Mouse (Mus musculus): Measurements from ENCODE around the gene Cfap161. TPM values are rescaled to one million over a fixed set of nuclear protein-coding genes. Genes with fewer than 3 reads are reported as not detected.

Gene Cfap161
- polyA plus RNA-seq, 1 experiment from 2014 or later, result not detected

- ATAC-seq (no peak), DNase-seq (ENCODE audit: low read depth, low spot score) (no peak)
- TF ChIP-seq CTCF (IDR thresholded peaks at IDR 0.05), result no peak
- ChIA-PET POLR2A (interaction anchor here (0.7 kb wide), 1 partner anchor 9 kb away, joined by 3 read pairs; no protein-coding TSS in a partner anchor), CTCF (interaction anchor here (1.0 to 2.3 kb wide), 2 partner anchors 15 to 25 kb away, joined by 3 to 9 read pairs; no protein-coding TSS in a partner anchor)
- H3K27me3 ChIP-seq, result peaks cover 4% of the 10 kb centered on the region
- in situ Hi-C loops (cut with MboI; ENCODE audit: low pct_unique_long_range_greater_than_20kb), result no loop called here
Measured at GRCm38 (mm10) chr7:83803777-83804176, 9.1 kb upstream of the Cfap161 start.

- in situ Hi-C loops (cut with MboI; ENCODE audit: low pct_unique_long_range_greater_than_20kb), result no loop called here
- ATAC-seq (no peak), DNase-seq (ENCODE audit: low read depth, low spot score) (no peak)
- ChIA-PET CTCF (interaction anchor here (0.7 to 2.3 kb wide), 11 partner anchors 10 to 234 kb away, joined by 3 to 9 read pairs (median 3); no protein-coding TSS in a partner anchor), POLR2A (no interaction called here)
- TF ChIP-seq CTCF (IDR thresholded peaks at IDR 0.05), result peak; percentile 73
- H3K27me3 ChIP-seq, result peaks cover 6% of the 10 kb centered on the region
Measured at GRCm38 (mm10) chr7:83802509-83802908, 7.8 kb upstream of the Cfap161 start.

DNA sequence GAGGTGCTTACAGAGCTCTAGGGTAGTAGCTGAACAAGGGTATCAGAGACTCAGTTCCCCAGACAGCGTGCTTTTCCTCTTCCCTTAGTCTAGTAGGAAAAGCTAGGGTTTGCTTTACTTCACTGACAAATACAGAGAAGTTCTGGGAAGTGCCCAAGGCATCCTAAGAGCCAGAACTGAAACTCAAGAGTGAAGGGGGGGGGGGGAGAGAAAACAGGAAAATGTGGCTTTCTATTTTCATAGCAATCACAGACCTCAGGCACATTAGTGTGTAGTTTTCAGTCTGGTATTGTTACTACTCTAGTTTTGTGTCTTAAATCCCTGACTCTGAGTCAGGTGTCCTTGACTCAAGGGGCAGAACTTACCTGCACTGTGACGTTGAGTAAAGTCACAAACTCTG is 7.3 kb upstream of the Cfap161 start:
- in situ Hi-C loops (cut with MboI; ENCODE audit: low pct_unique_long_range_greater_than_20kb), result no loop called here
- DNase-seq (ENCODE audit: low read depth, low spot score) (no peak), ATAC-seq (no peak)
- POLR2A ChIA-PET, result no interaction called here
- CTCF ChIA-PET, result interaction anchor here (0.8 to 2.3 kb wide), 10 partner anchors 9 to 233 kb away, joined by 3 to 9 read pairs (median 4); no protein-coding TSS in a partner anchor
- TF ChIP-seq CTCF (IDR thresholded peaks at IDR 0.05), result no peak
- H3K27me3 ChIP-seq, result peaks cover 6% of the 10 kb centered on the region

DNA sequence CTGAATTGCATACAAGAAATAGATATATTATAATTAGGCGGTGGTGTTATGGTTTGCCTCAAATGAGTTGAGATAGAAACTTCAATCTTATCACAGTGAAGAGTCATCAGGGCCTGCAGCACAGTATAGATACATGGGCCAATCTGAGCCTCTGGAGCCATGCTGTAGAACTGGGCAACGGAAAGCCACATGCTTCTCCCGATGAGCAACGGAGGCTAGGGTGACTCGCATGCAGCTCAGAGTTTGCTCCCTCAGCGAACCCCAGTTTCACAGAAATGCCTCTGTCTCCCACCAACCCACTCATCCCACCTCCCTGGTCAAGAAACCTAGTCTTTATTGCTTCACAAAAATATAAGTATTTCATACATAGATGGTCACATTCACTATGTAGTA is 6.8 kb upstream of the Cfap161 start:
- ChIA-PET POLR2A (no interaction called here), CTCF (interaction anchor here (0.9 to 2.0 kb wide), 5 partner anchors 9 to 28 kb away, joined by 3 to 5 read pairs (median 5); no protein-coding TSS in a partner anchor)
- no peak for DNase-seq (ENCODE audit: low read depth, low spot score)
- in situ Hi-C loops (cut with MboI; ENCODE audit: low pct_unique_long_range_greater_than_20kb), result no loop called here
- peaks cover 6% of the 10 kb centered on the region for H3K27me3 ChIP-seq
- TF ChIP-seq CTCF (IDR thresholded peaks at IDR 0.05), result no peak
- ATAC-seq, result no peak

- no peak for DNase-seq (ENCODE audit: low read depth, low spot score)
- in situ Hi-C loops (cut with MboI; ENCODE audit: low pct_unique_long_range_greater_than_20kb), result no loop called here
- ChIA-PET CTCF (interaction anchor here (1.3 to 2.0 kb wide), 4 partner anchors 11 to 232 kb away, joined by 3 to 5 read pairs (median 4); no protein-coding TSS in a partner anchor), POLR2A (interaction anchor here (0.6 kb wide), 1 partner anchor 38 kb away, joined by 4 read pairs; no protein-coding TSS in a partner anchor)
- peaks cover 6% of the 10 kb centered on the region for H3K27me3 ChIP-seq
- no peak for TF ChIP-seq CTCF (IDR thresholded peaks at IDR 0.05)
- no peak for ATAC-seq
Measured at GRCm38 (mm10) chr7:83800561-83801482, 6.1 kb upstream of the Cfap161 start.

GRCm38 (mm10) chr7:83800071-83800470 is 5.4 kb upstream of the Cfap161 start:
- ChIA-PET CTCF (interaction anchor here (0.9 to 1.5 kb wide), 3 partner anchors 13 to 231 kb away, joined by 3 to 4 read pairs (median 3); no protein-coding TSS in a partner anchor), POLR2A (interaction anchor here (0.6 kb wide), 1 partner anchor 37 kb away, joined by 4 read pairs; no protein-coding TSS in a partner anchor)
- TF ChIP-seq CTCF (IDR thresholded peaks at IDR 0.05), result no peak
- ATAC-seq (no peak), DNase-seq (ENCODE audit: low read depth, low spot score) (no peak)
- in situ Hi-C loops (cut with MboI; ENCODE audit: low pct_unique_long_range_greater_than_20kb), result no loop called here
- peaks cover 4% of the 10 kb centered on the region for H3K27me3 ChIP-seq

DNA sequence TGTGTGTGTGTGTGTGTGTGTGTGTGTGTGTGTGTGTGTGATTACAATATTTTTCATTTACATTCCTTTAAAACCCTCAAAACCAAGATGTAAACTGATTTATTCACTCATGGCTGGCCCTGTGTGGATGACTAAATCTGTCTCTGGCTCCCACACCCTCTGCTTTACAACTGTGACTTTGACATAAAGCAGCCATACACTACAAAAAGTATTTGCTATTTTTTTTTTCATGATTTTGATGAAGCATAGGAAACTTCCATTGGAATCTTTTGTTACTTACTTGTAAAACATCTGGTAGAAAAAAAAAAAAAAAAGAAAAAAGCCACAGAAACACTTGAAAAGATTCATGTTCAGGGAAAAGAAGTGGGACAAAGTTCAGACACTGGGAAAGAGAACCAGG is 3.3 kb upstream of the Cfap161 start:
- POLR2A ChIA-PET, result no interaction called here
- TF ChIP-seq CTCF (IDR thresholded peaks at IDR 0.05), result no peak
- H3K27me3 ChIP-seq, result peaks cover 2% of the 10 kb centered on the region
- in situ Hi-C loops (cut with MboI; ENCODE audit: low pct_unique_long_range_greater_than_20kb), result no loop called here
- DNase-seq (ENCODE audit: low read depth, low spot score), result no peak
- CTCF ChIA-PET, result no interaction called here
- ATAC-seq, result no peak

DNA sequence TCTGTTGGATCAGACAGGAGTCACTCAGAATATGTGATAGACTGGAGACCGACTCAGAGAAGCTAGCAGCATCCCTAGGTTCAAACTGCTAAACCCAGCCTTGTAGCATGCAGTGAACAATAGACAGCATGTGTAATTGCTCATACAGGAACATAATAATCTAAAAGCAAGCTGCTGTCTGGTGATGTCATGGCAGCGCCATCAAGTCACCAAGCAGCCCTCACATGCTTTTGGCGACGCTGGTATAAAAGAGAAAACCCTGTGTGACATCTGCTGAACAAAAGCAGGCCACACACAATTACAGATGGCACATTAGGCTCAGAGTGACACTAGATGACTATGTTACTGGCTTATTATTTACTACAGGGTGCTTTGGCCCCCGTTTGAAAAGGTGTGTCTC is 1.5 kb upstream of the Cfap161 start:
- no peak for TF ChIP-seq CTCF (IDR thresholded peaks at IDR 0.05)
- peaks cover 2% of the 10 kb centered on the region for H3K27me3 ChIP-seq
- in situ Hi-C loops (cut with MboI; ENCODE audit: low pct_unique_long_range_greater_than_20kb), result no loop called here
- no peak for DNase-seq (ENCODE audit: low read depth, low spot score)
- CTCF ChIA-PET, result no interaction called here
- no peak for ATAC-seq
- POLR2A ChIA-PET, result no interaction called here

DNA sequence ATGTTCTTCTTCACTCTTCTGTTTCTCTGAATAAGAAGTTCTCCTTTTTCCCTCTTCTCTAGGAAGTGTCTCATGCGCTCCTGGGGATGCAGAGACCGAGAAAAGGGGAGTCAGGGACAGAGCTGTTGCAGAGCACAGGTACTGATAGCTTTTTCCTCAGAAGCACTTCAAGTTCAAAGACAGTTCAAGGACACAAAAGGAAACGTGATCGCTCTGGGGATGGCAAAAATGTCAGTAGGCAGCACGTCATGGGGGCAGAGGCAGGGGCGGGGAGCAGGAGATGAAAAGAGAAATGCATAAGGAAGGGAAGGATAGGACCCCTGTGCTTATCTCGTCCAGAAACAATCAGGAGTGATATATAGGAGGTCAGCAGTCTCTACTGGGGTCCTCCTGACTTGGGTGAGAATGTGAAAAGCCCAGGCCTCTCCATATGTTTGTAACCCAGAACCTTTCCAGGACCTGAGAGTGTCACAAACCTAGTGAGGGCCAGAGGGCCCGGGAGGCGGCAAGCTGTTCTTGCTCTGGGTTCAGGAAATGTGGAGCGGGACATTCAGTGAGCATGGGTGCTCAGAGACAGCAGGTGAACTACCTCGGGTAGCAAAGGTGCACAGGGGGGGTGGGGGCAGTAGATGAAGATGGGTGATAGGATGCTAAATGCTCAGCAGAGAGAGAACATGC is 535 bp downstream of the Cfap161 start:
- ChIA-PET CTCF (no interaction called here), POLR2A (no interaction called here)
- no peak for DNase-seq (ENCODE audit: low read depth, low spot score)
- peaks cover 2% of the 10 kb centered on the region for H3K27me3 ChIP-seq
- TF ChIP-seq CTCF (IDR thresholded peaks at IDR 0.05), result no peak
- in situ Hi-C loops (cut with MboI; ENCODE audit: low pct_unique_long_range_greater_than_20kb), result no loop called here
- no peak for ATAC-seq

DNA sequence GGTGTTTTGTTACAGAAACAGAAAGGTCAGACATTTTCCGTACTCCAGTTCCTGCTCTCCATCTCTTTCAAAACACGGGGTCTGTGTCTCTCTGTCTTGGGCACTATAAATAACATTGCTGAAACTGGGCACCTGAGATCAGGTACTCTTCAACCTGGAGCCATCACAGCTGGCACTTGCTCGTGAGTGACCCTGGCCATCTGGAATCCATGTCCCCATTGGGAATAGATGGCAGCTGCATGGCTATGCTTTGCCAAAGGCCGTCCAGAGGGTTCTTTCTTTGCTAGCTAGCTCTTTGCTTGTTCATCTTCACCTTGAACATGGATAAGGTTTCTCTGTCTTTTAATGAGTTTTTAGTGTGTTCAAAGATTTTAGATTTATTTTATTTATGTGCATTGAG is 13.8 kb downstream of the Cfap161 start:
- TF ChIP-seq CTCF (IDR thresholded peaks at IDR 0.05), result no peak
- peaks cover 24% of the 10 kb centered on the region for H3K27me3 ChIP-seq
- POLR2A ChIA-PET, result interaction anchor here (1.1 kb wide), 1 partner anchor 11 kb away, joined by 4 read pairs; no protein-coding TSS in a partner anchor
- in situ Hi-C loops (cut with MboI; ENCODE audit: low pct_unique_long_range_greater_than_20kb), result no loop called here
- DNase-seq (ENCODE audit: low read depth, low spot score) (no peak), ATAC-seq (no peak)
- CTCF ChIA-PET, result interaction anchor here (0.9 kb wide), 1 partner anchor 112 kb away, joined by 3 read pairs; no protein-coding TSS in a partner anchor
